ENCODE assay signal across 8 mouse cellular contexts in genomic region chr9:31559506-31560225, GRCm38 (mm10).
A peak's percentile ranks its signal among the peaks of the same experiment; 100 is the strongest.
DNase-seq lines count a peak whose midpoint lies in the region; ATAC-seq lines count a peak whose summit lies in the region.

No protein-coding gene starts in this region.

- no peak overlapping the region for H3K9ac ChIP-seq in embryonic facial prominence, embryonic 12.5 days
- H3K9ac ChIP-seq in limb, embryonic 13.5 days: peak overlapping the region; percentile 50
- H3K9ac ChIP-seq in midbrain, embryonic 15.5 days: no peak overlapping the region; the same call in 1 of the 2 replicates

- ATAC-seq in embryonic facial prominence, embryonic 12.5 days (ENCODE audit: insufficient number of reproducible peaks, insufficient read depth, low FRiP score, low TSS enrichment): 0 out of 2 replicates have a peak, but pooled peaks have one; percentile 56
- ATAC-seq in limb, embryonic 13.5 days (ENCODE audit: low FRiP score, low read depth): peak; percentile 54; the same call in 1 of the 2 replicates
- peak; percentile 85 for ATAC-seq in midbrain, embryonic 15.5 days (replicated peaks)

- H3K9me3 ChIP-seq in embryonic facial prominence, embryonic 12.5 days: no peaks in the 10 kb centered on the region
- H3K9me3 ChIP-seq in limb, embryonic 13.5 days: no peaks in the 10 kb centered on the region
- H3K9me3 ChIP-seq in midbrain, embryonic 15.5 days: no peaks in the 10 kb centered on the region

- H3K4me2 ChIP-seq in embryonic facial prominence, embryonic 12.5 days (replicated peaks): peak overlapping the region; percentile 47
- peak overlapping the region; percentile 62 for H3K4me2 ChIP-seq in limb, embryonic 13.5 days (replicated peaks)
- H3K4me2 ChIP-seq in midbrain, embryonic 15.5 days: peak overlapping the region; percentile 49

- no peaks in the 10 kb centered on the region for H3K36me3 ChIP-seq in embryonic facial prominence, embryonic 12.5 days
- H3K36me3 ChIP-seq in limb, embryonic 13.5 days: no peaks in the 10 kb centered on the region
- H3K36me3 ChIP-seq in midbrain, embryonic 15.5 days (replicated peaks): no peaks in the 10 kb centered on the region

- no peak overlapping the region for H3K27ac ChIP-seq in embryonic facial prominence, embryonic 12.5 days
- H3K27ac ChIP-seq in limb, embryonic 13.5 days: no peak overlapping the region; the same call in 1 of the 2 replicates
- no peak overlapping the region; the same call in 1 of the 2 replicates for H3K27ac ChIP-seq in midbrain, embryonic 15.5 days

- 30% methylated on average over 18 of the region's 18 CpGs for WGBS in embryonic facial prominence, embryonic 12.5 days
- 33% methylated on average over 18 of the region's 18 CpGs for WGBS in limb, embryonic 13.5 days
- 33% methylated on average over 18 of the region's 18 CpGs for WGBS in midbrain, embryonic 15.5 days

- DNase-seq in 3134 (ENCODE audit: extremely low read depth, insufficient read length, low spot score): peak; percentile 43
- peak; percentile 60 for DNase-seq in adrenal gland, postnatal 25 days
- peak; percentile 42 to 79 for DNase-seq in heart, adult 9 months (ENCODE audit: low spot score in 2 of 2)
- peak; percentile 91 for DNase-seq in kidney, adult 9 months
- peak; percentile 41 to 71 for DNase-seq in spleen, postnatal 4 days (ENCODE audit: low spot score in 2 of 2)

- peaks cover 6% of the 10 kb centered on the region; the same call in 1 of the 2 replicates for H3K27me3 ChIP-seq in embryonic facial prominence, embryonic 12.5 days
- H3K27me3 ChIP-seq in limb, embryonic 13.5 days: peaks cover 23% of the 10 kb centered on the region
- H3K27me3 ChIP-seq in midbrain, embryonic 15.5 days (replicated peaks): no peaks in the 10 kb centered on the region

- H3K4me3 ChIP-seq in embryonic facial prominence, embryonic 12.5 days: 0 out of 2 replicates have a peak overlapping the region, but pooled peaks have one; percentile 4
- peak overlapping the region; percentile 28 for H3K4me3 ChIP-seq in limb, embryonic 13.5 days
- H3K4me3 ChIP-seq in midbrain, embryonic 15.5 days: peak overlapping the region; percentile 27

- 0 out of 2 replicates have a peak, but pooled peaks cover 4% of the 10 kb centered on the region for H3K4me1 ChIP-seq in embryonic facial prominence, embryonic 12.5 days
- peaks cover 6% of the 10 kb centered on the region; the same call in 1 of the 2 replicates for H3K4me1 ChIP-seq in limb, embryonic 13.5 days
- peaks cover 7% of the 10 kb centered on the region for H3K4me1 ChIP-seq in midbrain, embryonic 15.5 days
